Mouse (Mus musculus) fibroblast of lung, adult 2 months (primary cell): ENCODE measurements around the gene Stxbp5l.
"Not testable (repeated sequence)": the region's sequence is repeated elsewhere in the genome, so short reads cannot be mapped to it uniquely, and the experiment has no call there.

Source experiments
- DNase-seq: peaks from one replicate; pipeline ENCODE4 v3.0.0-alpha.2; 2011; ENCODE audit warnings: low read depth

Stxbp5l gene

GRCm38 (mm10) chr16:37384821-37385344 is at the start of gene Stxbp5l:
Gene Stxbp5l, minus strand, starts transcription at chr16:37384962.
- DNase-seq = no peak

DNA sequence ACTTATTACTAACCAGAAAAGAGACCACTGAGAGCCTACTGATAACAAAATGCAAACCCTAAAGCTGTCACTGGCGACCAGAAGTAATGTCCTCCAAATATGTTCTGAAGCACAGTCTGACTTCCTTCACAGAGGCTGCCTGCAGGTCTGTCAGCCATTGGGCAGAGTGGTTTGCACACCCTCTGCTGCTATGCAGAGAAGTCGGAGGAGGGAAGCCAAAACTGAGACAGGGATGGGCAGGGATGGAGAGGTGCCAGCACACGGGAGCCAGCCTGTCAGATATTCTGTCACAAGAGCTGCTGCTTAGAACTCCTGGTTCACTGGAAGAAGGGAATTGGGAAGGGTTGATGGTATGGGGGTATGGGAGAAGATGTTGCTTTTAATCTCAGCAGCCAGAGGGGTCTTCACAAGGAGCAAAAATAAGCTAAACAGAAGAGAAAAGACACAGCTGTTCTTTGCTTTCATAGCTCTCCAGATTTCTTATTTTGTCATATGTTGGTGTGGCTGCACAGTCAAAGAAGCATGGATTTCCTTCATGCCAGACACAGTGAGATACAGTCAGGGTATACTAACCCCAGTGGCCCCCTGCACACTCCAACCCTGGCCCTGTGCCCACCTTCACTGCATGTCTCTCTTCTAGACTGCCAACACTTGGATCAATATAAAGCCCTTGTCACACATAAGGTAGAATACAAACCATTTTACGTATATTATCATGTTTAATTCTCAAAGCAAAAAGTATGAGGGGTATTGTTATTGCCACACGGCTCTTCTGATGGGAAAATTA is 48.8 kb upstream of the Stxbp5l start:
- no peak for DNase-seq

- no peak for DNase-seq
Measured at GRCm38 (mm10) chr16:37425434-37425833, 40.7 kb upstream of the Stxbp5l start.

DNA sequence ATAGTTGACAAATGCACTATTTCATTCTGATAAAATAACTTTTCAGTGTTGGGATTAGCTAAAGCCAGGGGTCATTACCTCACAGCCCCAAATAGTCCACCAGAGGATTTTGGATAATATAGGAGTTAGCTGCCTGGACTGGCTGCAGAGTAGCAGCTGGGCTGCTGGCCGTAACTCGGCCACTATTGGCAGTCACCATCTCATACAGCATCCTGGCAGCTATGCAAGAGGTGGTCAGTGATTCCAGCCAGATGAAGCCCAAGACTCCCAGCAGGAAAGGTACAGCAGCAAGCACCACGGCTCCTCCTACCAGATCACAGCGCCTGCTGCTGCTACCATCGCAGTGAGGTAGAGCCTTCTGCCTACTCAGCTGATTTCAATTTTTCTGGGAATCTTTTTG is 38.1 kb upstream of the Stxbp5l start:
- DNase-seq = no peak

DNA sequence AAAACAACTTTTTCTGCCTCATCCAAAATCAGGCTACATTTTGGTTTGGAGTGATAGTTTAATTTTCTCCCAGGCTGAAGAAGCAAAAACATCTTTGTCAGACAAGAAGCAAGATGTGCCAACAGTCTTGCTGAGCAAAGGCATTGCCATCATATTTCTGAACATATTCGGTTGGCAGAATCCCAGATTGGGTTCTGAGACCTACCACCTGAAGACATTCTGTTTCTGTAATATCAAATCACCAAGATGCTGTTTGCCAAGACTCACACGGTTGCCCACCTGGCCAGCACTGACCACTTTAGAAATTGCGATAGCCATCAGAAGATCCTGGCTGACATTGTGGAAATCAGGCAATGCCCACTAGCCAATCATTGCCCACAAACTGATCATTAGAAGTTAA is 37.1 kb upstream of the Stxbp5l start:
- no peak for DNase-seq

DNA sequence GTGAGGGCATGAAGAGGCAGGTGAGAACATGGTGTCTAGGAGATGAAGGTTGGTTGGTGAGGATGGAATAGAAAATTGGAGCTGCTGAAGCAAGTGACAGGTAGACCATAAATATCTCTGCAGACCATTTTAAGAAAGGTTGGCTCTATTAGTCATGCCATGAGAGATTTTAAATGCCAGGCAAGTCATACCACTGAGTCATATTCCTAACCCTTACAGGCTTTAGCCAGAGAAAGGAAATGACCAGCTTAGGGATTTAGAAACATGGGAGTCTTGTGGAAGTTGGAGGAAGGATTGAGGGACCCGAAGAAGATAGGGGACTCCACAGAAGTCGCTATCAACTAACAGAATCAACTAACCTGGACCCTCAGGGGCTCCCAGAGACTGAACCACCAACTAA is 35.8 kb upstream of the Stxbp5l start:
- DNase-seq = no peak

DNA sequence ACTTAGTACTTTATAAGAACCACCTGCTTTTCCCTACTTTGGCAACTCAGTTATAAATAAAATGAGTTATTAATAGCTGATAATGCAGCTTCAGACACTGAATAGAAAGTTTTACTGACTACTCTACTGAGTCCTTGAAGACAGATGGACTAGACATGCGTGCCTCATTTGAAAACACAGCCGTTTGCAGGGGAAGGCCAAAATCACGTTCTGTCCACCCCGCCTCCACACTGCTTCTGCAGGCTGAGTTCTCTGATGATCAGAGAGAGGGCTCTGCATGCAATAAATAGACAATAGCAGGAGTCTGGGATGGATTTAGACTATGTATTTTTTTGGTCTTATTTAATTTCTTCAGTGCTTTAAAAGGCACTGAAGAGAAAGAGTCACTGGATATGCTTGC is 20.8 kb upstream of the Stxbp5l start:
- DNase-seq = no peak

DNA sequence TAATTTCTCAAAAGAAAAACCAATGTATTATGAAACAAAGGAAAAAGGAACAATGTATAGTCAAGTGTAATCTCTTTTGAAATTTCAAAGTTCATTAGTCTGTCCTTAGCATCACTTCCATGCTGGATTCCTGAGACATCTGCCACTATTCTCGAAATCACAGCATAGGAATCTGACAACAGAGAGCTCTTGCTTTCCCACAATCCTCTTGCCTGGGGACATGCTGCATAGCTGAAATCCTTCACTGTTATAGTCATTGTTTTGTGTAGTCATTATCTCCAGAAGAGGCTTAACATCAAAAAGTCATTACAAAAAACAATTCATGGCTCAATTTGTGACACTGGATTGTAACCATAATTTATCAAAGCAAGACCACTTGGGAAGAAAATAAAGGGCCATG is 20.2 kb upstream of the Stxbp5l start:
- DNase-seq = no peak

DNA sequence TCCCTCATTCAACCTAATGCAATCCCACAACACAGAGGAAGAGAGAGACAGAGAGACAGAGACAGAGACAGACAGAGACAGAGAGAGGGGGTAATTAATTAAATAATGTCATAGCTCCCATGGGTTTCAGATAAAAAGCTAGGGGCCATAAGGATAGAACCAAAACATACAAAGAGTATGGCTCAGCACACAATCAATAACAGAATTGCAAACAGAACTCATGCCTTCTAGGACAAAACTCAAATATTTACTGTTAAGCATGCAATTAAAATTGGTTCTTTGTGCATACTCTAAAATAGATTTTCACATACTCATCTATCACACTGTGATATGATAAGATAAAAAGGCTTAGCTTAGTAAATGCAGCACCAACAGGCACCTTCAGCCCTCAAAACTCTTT is 5.2 kb upstream of the Stxbp5l start:
- no peak for DNase-seq

- DNase-seq = no peak
Measured at GRCm38 (mm10) chr16:37389201-37389905, 4.6 kb upstream of the Stxbp5l start.

DNA sequence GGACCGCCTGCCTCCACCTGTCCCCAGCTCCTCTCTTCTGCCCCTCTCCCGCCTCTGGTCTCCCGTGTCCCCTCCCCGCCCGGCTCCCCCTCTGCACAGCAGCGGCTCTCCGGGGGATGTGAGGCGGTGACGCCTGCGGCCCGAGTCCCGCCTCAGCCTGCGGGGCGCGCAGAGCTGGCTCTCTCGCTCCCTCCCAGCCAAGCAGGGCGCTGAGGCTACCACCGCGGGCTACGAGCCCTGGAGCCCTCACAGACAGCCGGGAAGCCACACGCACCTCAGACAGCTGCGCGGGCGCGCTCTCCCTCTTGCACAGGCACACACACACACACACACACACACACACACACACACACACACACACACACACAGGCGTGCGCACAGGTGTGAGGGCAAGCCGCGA is 393 bp downstream of the Stxbp5l start:
- DNase-seq = no peak

GRCm38 (mm10) chr16:37383426-37383825 is 1.3 kb downstream of the Stxbp5l start:
- DNase-seq = no peak

DNA sequence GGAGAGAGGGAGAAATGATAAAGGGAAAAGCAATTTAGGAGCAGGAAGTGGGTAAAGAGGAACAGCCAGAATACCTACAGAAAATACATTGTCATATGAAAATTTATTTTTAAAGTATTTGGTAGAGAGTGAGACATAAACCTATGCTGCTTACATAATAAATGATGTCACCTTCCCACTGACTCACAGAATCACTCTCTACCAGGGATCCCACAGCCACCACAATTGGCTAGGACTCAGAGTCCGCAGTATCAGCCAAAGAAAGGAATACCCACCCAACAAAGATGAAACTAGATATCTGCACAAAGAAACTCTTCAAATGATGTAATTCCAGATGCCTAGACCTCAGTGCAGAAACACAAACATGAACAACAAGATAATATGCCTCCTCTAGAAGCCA is 12.0 kb downstream of the Stxbp5l start:
- DNase-seq = no peak

GRCm38 (mm10) chr16:37367426-37367825 is 17.3 kb downstream of the Stxbp5l start:
- no peak for DNase-seq

DNA sequence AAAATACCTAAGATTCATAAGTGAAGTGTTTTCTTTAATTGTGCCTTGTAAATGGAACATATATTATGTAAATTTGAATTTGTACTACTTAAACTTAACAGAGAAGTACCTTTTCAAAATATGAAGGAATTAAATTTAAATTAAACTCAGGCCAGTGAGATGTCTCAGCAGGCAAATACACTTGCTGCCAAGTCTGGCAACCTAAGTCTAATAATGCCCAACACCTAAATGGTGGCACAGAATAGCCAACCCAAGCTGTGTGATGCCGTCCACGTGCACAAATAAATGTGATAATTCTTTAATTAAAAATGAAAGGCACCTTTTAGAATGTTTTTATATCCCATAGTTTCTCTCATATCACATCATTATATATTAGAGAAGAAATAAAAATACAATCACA is 20.8 kb downstream of the Stxbp5l start:
- DNase-seq = no peak

- DNase-seq = no peak
Measured at GRCm38 (mm10) chr16:37355621-37356020, 29.1 kb downstream of the Stxbp5l start.

DNA sequence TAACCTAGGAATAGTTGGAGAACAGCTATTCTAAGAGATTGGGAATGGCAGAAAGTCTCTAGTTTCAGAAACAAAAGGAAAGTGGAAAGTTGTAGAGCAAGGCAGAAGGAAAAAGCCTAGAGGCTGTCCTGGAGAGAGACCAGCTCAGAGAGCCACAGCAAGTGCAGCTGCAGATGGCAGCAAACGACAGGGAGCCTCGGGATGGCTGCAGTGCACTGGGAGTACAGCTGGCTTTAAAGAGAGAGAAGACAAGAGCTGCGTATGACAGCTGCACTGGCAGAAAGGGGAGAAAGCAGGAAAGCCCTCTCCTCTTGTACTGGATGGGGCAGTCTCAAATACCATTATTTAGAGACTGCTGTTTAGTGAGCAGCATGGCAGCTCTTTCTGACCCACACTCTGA is 37.7 kb downstream of the Stxbp5l start:
- DNase-seq = no peak

DNA sequence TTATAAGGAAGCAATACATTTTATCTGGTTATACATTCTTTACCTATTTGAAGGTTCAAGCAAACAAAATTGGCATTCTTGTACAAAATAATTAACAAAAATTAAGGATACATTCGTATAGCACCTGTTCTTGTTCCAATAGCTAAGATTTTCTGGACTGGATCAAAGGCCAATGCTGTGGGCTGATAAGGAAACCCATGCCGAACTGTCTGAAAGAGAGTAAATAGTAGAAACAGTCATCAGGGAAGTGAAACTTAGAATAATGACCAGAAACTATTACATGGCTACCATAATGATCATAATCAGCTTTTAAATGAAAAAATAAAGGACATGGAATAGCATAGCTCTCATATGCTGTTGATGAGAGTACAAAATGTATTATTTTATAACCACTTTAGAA is 39.8 kb downstream of the Stxbp5l start:
- DNase-seq = no peak

DNA sequence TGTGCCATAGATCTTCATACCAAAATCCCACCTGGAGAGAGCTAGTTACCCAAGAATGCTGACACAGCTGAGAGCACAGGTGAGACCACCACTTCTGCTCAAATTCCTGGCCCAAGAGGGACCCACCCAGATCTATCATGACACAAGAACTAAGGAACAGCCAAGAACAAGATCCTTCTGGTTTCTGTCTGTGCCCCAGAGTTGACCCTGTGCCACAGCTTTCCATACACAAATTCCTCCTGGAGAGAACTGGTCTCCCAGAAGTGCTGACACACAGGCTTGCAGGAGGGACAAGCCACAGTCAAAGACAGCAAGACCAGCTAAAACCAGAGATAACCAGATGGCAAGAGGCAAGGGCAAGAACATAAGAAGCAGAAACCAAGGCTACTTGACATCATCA is 43.3 kb downstream of the Stxbp5l start:
- not testable (repeated sequence) for DNase-seq

DNA sequence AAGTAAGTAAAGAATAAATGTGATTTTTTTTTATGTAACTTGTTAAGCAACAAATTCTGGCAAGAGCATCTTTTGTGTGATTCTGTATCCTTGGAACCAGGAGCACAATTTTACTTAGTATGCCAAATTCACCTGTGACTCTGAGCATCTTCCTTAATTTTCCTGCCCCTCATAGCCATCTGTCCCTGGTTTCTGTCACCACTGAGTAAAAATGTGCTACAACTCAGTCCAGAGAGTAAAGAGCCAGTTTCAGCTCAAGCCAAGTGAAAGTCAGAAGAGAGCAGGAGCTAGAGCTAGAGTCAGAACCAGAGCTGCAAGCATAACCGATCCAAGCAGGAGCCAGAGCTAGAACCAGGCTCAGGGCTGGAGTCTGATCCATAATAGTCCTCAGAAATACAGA is 46.6 kb downstream of the Stxbp5l start:
- DNase-seq = no peak

GRCm38 (mm10) chr16:37337529-37337928 is 47.2 kb downstream of the Stxbp5l start:
- DNase-seq = no peak

- DNase-seq = no peak
Measured at GRCm38 (mm10) chr16:37304441-37304840, 80.3 kb downstream of the Stxbp5l start.

DNA sequence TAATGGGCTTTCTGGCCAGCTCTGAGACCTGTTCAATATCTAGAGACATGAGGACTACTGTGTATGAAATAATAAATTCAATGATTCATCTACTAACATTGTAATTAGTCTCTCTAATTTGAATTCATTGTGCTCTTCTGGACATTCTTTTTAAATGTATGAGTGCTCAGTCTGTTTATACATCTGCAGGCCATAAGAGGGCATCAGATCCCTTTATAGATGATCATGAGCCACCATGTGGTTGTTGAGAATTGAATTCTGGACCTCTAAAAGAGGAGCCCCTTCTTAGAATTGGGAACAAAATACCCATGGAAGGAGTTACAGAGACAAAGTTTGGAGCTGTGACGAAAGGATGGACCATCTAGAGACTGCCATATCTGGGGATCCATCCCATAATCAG is 92.2 kb downstream of the Stxbp5l start:
- no peak for DNase-seq
